Mouse (Mus musculus) urinary bladder, adult 18-20 months (tissue): ENCODE data around the gene Zfp597.
A peak's percentile ranks its signal among the peaks of the same experiment; 100 is the strongest.

Source experiments
- DNase-seq, 2 experiments: peaks; one replicate each; pipeline ENCODE4 v3.0.0; 2022; ENCODE audit warnings: low spot score in 2 of 2, mixed read lengths in 2 of 2

Zfp597 gene

GRCm38 (mm10) chr16:3884201-3885064 is at the start of gene Zfp597, which contains the start of gene Gm20695:
Gene Zfp597, minus strand, starts transcription at chr16:3884561.
Gene Gm20695, plus strand, starts transcription at chr16:3884648.
- peak; percentile 93 to 97 for DNase-seq

GRCm38 (mm10) chr16:3934091-3934490 is 49.7 kb upstream of the Zfp597 start:
- DNase-seq = no peak

- DNase-seq = no peak
Observed at GRCm38 (mm10) chr16:3933536-3933935, 49.2 kb upstream of the Zfp597 start.

GRCm38 (mm10) chr16:3929151-3929550 is 44.8 kb upstream of the Zfp597 start:
- DNase-seq = no peak

GRCm38 (mm10) chr16:3928582-3928981 is 44.2 kb upstream of the Zfp597 start:
- no peak for DNase-seq

DNA sequence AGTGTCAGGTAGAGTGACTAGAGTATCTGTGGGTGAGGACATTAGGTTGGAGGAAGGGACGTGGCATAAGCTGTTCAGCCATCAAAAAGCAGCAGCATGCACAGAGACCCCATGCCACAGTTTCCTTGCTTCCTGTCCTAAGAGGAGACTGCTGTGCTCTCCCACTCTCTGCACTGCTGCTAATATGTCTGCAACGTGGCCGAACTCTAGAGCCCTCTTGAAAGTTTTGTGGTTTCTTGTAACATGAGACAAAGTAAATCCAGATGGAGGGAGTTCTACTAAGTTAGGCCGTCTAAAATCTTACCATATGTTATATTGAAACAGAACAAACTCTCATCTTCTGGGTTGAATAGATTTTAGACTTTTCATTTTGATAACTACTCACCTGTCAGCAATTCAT is 39.6 kb upstream of the Zfp597 start:
- no peak for DNase-seq

GRCm38 (mm10) chr16:3923515-3923914 is 39.2 kb upstream of the Zfp597 start:
- no peak for DNase-seq

GRCm38 (mm10) chr16:3920756-3921155 is 36.4 kb upstream of the Zfp597 start:
- DNase-seq = no peak

GRCm38 (mm10) chr16:3909118-3909517 is 24.8 kb upstream of the Zfp597 start:
- DNase-seq = no peak

- peak; percentile 85 to 88 for DNase-seq
Observed at GRCm38 (mm10) chr16:3908537-3909111, 24.3 kb upstream of the Zfp597 start, which contains the start of the genes 1700037C18Rik and Cluap1. Gene 1700037C18Rik, minus strand, starts transcription at chr16:3908689. Gene Cluap1, plus strand, starts transcription at chr16:3908801.

DNA sequence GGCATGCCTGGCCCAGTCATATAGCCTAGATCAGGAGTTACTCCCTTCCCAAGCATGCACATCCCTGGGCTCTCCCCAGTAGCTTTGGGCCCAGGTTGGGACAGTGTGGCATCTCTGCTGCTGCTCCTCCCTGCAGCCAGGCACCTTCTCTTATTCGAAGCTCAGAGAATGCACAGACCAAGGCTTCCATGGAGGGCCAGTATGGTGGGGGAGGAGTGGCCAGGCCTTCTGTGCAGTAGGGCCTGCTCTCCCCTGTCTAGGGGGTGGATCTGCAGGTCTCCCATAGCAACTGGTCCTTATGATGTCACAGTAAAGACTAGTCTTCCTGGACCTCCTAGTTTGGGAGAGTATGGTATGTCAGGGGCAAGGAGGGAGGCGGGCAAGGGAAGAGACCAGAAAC is 23.1 kb upstream of the Zfp597 start:
- no peak for DNase-seq

DNA sequence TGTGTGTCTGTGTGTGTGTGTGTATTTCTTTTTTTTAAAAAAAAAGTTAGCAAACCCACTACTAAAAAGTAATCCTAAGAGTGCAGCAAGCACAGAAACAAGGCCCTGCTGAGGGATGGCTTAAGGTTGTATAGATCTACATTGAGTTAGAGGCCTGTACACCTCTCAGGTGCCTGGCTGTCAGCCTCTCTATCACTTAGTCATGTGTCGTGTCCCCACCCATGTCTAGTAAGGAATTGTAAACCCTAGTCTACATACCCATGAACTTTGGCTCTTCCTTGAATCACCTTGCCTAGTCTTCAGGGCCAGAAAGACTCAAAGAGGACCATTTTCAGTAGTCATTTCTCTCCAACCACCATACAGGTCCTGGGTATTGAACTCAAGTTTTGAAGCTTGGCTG is 12.2 kb upstream of the Zfp597 start:
- DNase-seq = no peak

DNA sequence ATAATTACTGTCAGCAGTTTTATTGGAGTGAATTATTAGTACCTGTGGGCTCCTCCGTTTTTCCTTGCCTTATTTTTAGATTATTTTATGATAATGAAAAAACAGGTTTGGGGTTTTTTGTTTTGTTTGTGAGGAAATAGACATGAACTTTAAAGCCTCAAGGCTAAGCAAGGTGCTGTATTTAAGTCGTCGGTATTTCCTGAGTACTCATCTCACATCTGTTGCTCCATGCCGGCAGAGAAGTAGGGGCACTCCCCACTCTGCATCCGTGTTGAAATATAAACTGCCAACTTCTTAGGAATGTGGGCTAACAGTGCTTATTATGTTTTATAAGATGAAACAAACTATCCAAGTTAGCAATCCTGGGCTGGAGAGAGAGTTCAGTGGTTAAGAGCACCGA is 11.7 kb upstream of the Zfp597 start:
- no peak for DNase-seq

DNA sequence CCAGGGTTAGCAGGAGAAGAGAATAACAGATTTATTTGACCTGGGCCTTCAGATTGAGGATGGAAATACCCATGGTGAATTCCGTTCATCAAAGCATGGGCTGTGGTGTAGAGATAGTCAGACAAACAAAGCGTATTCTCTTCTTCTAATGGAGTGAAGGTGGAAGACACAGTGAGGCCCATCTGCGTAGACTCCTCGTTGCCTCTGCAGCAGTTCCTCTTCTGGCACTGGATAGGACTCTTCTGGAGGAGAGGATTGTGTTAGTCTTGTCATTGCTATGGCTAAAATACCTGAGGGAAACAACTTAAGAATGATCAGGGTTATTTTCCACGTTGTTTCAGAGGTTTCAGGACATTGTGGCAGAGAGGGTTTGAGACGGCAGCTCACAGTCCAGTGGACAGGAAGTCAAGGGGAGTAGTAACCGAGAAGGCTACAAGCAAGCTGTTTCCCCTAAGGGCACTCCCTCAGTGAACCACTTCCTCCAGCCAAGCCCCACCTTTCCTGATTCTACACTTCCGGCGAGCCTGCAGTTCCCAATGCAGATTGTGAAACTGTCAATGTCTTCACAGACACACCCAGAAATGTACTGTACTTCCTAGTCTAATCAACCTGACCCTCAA is 10.9 kb upstream of the Zfp597 start:
- DNase-seq = peak in 1 of 2 experiments; percentile 39

DNA sequence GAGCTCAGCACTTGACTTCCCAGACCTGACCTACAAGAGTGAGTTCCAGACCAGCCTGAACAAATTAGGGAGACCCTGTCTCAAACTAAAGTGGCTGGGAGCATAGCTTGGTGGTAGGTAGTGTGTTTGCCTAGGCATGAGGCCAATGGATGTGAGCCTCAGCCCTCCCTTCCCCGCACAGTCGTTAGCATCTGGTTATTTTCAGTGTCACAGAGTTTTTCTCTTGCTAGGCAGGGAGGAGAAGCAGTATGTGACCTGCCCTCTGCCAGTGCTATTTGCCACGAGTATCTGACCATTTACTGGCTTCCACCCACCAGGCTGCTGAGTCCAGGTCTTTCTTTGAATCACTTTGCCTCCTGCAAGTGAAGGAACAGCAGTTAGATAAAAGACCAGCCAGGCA is 9.4 kb upstream of the Zfp597 start:
- DNase-seq = no peak

DNA sequence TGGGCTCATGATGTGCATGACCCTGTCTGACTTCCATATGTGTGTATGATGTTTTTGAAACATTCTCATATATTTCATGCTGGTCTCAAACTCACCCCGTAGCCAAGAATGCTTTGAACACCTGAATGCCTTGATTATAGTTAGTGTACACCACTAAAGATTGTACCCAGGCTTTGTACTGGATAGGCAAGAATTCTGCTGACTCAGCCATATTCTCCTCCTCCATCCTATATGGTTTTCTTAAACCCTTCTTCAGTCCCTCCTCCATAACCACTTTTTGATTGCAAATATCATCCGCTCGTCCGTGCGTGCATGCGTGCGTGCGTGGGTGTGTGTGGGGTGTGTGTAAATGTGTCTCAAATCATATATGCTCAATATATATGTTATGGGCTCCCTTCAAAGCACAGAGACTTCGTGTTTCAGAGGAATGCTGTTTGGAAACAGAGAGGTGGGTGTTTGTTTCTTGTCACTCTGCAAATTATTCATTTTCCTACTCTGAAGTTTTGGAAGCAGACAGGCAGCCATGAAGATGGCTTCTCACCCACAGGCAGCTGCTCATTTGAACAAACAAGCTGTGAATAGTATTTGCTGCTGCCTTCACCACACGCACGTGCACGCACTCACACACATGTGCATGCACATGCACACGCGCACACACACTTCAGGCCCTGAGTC is 7.4 kb upstream of the Zfp597 start:
- no peak for DNase-seq

- DNase-seq = no peak
Observed at GRCm38 (mm10) chr16:3885065-3885670, 807 bp upstream of the Zfp597 start.

DNA sequence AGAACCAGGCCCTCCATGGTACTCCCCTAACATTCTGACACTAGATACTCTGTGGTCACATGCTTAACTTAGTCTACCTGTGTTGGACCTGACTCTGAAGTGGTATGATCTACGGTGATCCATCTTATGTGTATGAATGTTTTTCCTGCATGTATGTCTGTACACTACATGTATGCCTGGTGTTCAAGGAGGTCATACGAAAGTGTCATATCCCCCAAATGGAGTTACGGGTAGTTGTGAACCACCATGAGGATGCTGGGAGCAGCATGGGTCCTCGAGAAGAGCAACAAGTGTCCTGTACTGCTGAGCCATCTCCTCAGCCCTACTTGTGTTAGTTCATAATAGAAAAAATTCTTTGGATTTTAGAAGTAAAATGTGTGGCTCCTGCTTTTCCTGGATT is 8.0 kb downstream of the Zfp597 start:
- DNase-seq = no peak

GRCm38 (mm10) chr16:3872216-3873047 is 11.9 kb downstream of the Zfp597 start, which contains the start of gene Naa60:
Gene Naa60, plus strand, starts transcription at chr16:3872375.
- peak; percentile 84 to 90 for DNase-seq

DNA sequence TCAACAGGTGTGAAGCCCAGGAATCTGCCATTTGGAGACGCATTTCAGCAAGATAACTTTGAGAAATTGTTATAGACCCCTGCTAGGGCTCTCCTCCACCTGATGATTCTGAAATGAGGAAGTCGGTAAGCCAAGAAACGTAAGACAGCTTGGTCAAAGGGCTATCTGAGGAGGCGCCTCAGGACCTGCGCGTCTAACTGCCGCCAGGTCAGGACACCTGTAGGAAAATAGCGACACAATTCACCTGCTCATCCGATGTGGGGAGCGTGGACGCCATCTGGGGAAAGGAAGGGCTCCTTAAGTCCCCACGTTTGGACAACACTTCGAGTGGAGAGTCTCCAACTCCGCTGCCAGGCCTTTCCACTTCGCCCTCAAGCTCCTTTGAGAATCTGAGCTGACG is 12.5 kb downstream of the Zfp597 start:
- no peak for DNase-seq

GRCm38 (mm10) chr16:3859254-3859653 is 25.1 kb downstream of the Zfp597 start:
- DNase-seq = no peak
